Mouse (Mus musculus) cortical plate, adult 2 months (tissue): ENCODE data around the gene Stk16. TPM values are rescaled to one million over a fixed set of nuclear protein-coding genes. Genes with fewer than 3 reads are reported as not detected.
A peak's percentile ranks its signal among the peaks of the same experiment; 100 is the strongest.

ENCODE experiments used
- H3K27ac ChIP-seq: fragments of 200-500 bp; 2 replicates; pipeline ENCODE4 v1.5.1; 2012; ENCODE audit warnings: low read length, control low read depth, inconsistent platforms; ENCODE audit not compliant: insufficient read depth
- H3K4me1 ChIP-seq: fragments of 200-500 bp; 2 replicates; pipeline ENCODE4 v1.6.1; 2011; ENCODE audit warnings: low read length; ENCODE audit not compliant: control insufficient read depth, insufficient read depth
- H3K4me3 ChIP-seq: fragments of 200-500 bp; 2 replicates; pipeline ENCODE4 v1.5.1; 2011; ENCODE audit warnings: mild to moderate bottlenecking, low read length, control low read depth; ENCODE audit not compliant: insufficient read depth
- CTCF ChIP-seq: fragments of 200-500 bp; IDR thresholded peaks from 2 replicates; pipeline ENCODE4 v1.5.1; 2011; ENCODE audit warnings: mild to moderate bottlenecking, control low read depth, low read length; ENCODE audit not compliant: insufficient read depth; ENCODE audit errors: extremely low read depth
- POLR2A ChIP-seq: fragments of 200-500 bp; IDR thresholded peaks from 2 replicates; pipeline ENCODE4 v1.6.1; 2011; ENCODE audit warnings: mild to moderate bottlenecking, low read length, control low read depth; ENCODE audit not compliant: insufficient read depth; ENCODE audit errors: extremely low read depth
- polyA plus RNA-seq: library from polyadenylated mRNA; depleted of rRNA; stranded (reverse); fragments of >200 nt; gene quantifications from 2 replicates; pipeline ENCODE4 v1.2.3, GENCODE M21; 2012; rRNA removed

The Stk16 gene
- polyA plus RNA-seq, 1 experiment: 159 TPM

GRCm38 (mm10) chr1:75262969-75263951 is 52.6 kb downstream of the Stk16 start:
- peak; percentile 40 for TF ChIP-seq POLR2A
- no peak for TF ChIP-seq CTCF
- H3K4me3 ChIP-seq: peak overlapping the region; percentile 89
- peak overlapping the region; percentile 65 for H3K27ac ChIP-seq
- peaks cover 4% of the 10 kb centered on the region; the same call in 1 of the 2 replicates for H3K4me1 ChIP-seq

DNA sequence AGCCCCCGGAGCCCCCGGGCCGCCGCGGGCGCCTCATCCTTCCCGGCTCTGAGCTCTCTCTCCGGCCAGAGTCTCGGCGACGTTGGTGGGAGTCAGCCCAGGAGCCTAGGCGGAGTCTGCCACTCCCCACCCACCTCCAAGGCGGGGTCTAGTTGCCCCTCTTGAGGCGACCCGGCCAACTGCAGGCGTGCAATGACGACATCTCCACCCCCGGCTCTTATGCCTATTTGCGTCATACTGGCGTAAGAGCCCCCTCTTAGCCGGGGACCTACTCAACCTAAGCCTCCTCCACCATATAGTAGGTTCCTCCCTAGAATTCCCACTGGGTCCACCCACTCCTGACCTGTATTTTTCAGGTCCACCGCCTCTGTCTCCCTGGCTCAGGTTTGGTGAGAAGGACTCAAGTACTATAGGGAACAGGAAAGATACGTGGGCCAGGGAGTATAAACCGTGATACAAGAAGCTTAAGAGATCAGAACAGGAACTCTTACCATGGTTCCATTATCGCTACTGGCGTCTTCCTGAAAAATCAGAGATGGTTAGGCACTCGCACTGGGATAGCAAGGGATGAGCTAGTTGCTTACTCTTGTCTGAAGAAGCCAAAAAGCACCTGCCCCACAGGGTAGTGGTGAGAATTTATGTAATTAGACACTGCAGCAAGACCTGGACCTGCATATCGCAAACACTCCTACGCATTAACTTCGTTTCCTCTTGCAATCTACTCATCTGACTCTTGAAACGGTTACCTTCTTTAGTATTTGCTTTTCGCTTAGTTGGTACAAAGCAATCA is 53.6 kb downstream of the Stk16 start, which contains the start of gene Ptprn:
Gene Ptprn, minus strand, starts transcription at position 412 of the 790 bp plus-strand sequence.
- Histone ChIP-seq H3K4me1 (peaks cover 4% of the 10 kb centered on the region; the same call in 1 of the 2 replicates), H3K27ac (peak within 1 kb of the TSS; percentile 65), H3K4me3 (peak within 1 kb of the TSS; percentile 89)
- TF ChIP-seq POLR2A (no peak; the same call in 1 of the 2 replicates), CTCF (no peak)

Other genes with a start within 250 kb of the Stk16 start
- gene Nhej1, start 85.6 kb upstream of the Stk16 start, polyA plus RNA-seq: 2.0 and 2.2 TPM in 2 replicates
- gene Slc23a3, start 76.9 kb upstream of the Stk16 start, polyA plus RNA-seq: 1.7 and 1.9 TPM in 2 replicates
- 36.9 TPM in 2 replicates for gene Cnppd1, start 68.1 kb upstream of the Stk16 start, polyA plus RNA-seq
- 227 and 233 TPM in 2 replicates for gene Retreg2, start 68.1 kb upstream of the Stk16 start, polyA plus RNA-seq
- gene Zfand2b, start 42.2 kb upstream of the Stk16 start, polyA plus RNA-seq: 64.3 and 64.9 TPM in 2 replicates
- 23.8 and 25.7 TPM in 2 replicates for gene Abcb6, start 30.4 kb upstream of the Stk16 start, polyA plus RNA-seq
- gene Ankzf1, start 18.7 kb upstream of the Stk16 start, polyA plus RNA-seq: 47.4 and 54.1 TPM in 2 replicates
- gene Atg9a, start 18.6 kb upstream of the Stk16 start, polyA plus RNA-seq: 124 and 129 TPM in 2 replicates
- gene Glb1l, start within 50 bp of the Stk16 start, polyA plus RNA-seq: 20.4 and 21.2 TPM in 2 replicates
- gene Tuba4a, start 9.0 kb downstream of the Stk16 start, polyA plus RNA-seq: 345 and 362 TPM in 2 replicates
- not detected in 2 replicates for gene A630095N17Rik, start 21.3 kb downstream of the Stk16 start, polyA plus RNA-seq
- 104 and 115 TPM in 2 replicates for gene Dnajb2, start 25.6 kb downstream of the Stk16 start, polyA plus RNA-seq
- gene Ptprn, start 53.7 kb downstream of the Stk16 start, polyA plus RNA-seq: 405 TPM in 2 replicates
- gene Resp18, start 67.6 kb downstream of the Stk16 start, polyA plus RNA-seq: 138 and 162 TPM in 2 replicates
- 73.6 and 74.4 TPM in 2 replicates for gene Dnpep, start 107.2 kb downstream of the Stk16 start, polyA plus RNA-seq
- 3.0 and 3.2 TPM in 2 replicates for gene Des, start 149.5 kb downstream of the Stk16 start, polyA plus RNA-seq
- gene Speg, start 164.5 kb downstream of the Stk16 start, polyA plus RNA-seq: 164 and 170 TPM in 2 replicates
- 103 and 104 TPM in 2 replicates for gene Gmppa, start 225.1 kb downstream of the Stk16 start, polyA plus RNA-seq
- gene Asic4, start 239.6 kb downstream of the Stk16 start, polyA plus RNA-seq: 4.6 and 8.3 TPM in 2 replicates